Mouse (Mus musculus): ENCODE measurements around the gene Cd52.

- no peak for TF ChIP-seq GATA1 (IDR thresholded peaks at IDR 0.05; ENCODE audit: borderline replicate concordance, low read length)
- TF ChIP-seq CTCF (IDR thresholded peaks at IDR 0.05; ENCODE audit: low read depth, low read length), result peak; percentile 98
- peak; percentile 28; the same call in 1 of the 2 replicates for TF ChIP-seq TAL1 (conservative IDR thresholded peaks at IDR 0.05; ENCODE audit: low read depth, low read length)
- no peak for TF ChIP-seq GATA2 (IDR thresholded peaks at IDR 0.05; ENCODE audit: borderline replicate concordance, low read depth, low read length)
- no peak for TF ChIP-seq POLR2AphosphoS5 (IDR thresholded peaks at IDR 0.05; ENCODE audit: insufficient replicate concordance, low read depth, low read length)
Observed at GRCm38 (mm10) chr4:134123680-134124551, 29.0 kb upstream of the Cd52 start.

All from G1E (cell line).